Mouse (Mus musculus) layer of hippocampus, postnatal 14 days (tissue): ENCODE data around the gene Ralgds. TPM values are rescaled to one million over a fixed set of nuclear protein-coding genes. Genes with fewer than 3 reads are reported as not detected.
A peak's percentile ranks its signal among the peaks of the same experiment; 100 is the strongest.

Experiments
- DNase-seq, 2 experiments: peaks; one replicate each; pipeline ENCODE4 v3.0.0; 2021 to 2022; ENCODE audit warnings: low spot score in 2 of 2, mixed read lengths in 1 of 2
- total RNA-seq, 2 experiments: library from RNA; stranded (reverse); gene quantifications; 2 replicates each; pipeline ENCODE4 v1.2.3; 2021

Gene Ralgds
- total RNA-seq, 2 experiments from 2014 or later = 150 to 155 TPM

- DNase-seq = no peak
Measured at GRCm38 (mm10) chr2:28529856-28530255, 16.9 kb downstream of the Ralgds start.

- DNase-seq = no peak
Measured at GRCm38 (mm10) chr2:28530311-28530710, 17.4 kb downstream of the Ralgds start.

GRCm38 (mm10) chr2:28532938-28533771, 20.2 kb downstream of the Ralgds start:
- peak; percentile 81 to 88 for DNase-seq

- DNase-seq = no peak
Measured at GRCm38 (mm10) chr2:28533901-28534435, 21.0 kb downstream of the Ralgds start.

- DNase-seq = peak in 1 of 2 experiments; percentile 57
Measured at GRCm38 (mm10) chr2:28534436-28535262, 21.7 kb downstream of the Ralgds start.

GRCm38 (mm10) chr2:28535263-28535540, 22.3 kb downstream of the Ralgds start:
- DNase-seq = peak in 1 of 2 experiments; percentile 46

GRCm38 (mm10) chr2:28535650-28536049, 22.7 kb downstream of the Ralgds start:
- DNase-seq = peak; percentile 63 to 83

- no peak for DNase-seq
Measured at GRCm38 (mm10) chr2:28536166-28536565, 23.2 kb downstream of the Ralgds start.

- DNase-seq = no peak
Measured at GRCm38 (mm10) chr2:28536766-28537633, 24.1 kb downstream of the Ralgds start.

- no peak for DNase-seq
Measured at GRCm38 (mm10) chr2:28537634-28537920, 24.7 kb downstream of the Ralgds start.

GRCm38 (mm10) chr2:28537995-28538816, 25.3 kb downstream of the Ralgds start:
- no peak for DNase-seq

GRCm38 (mm10) chr2:28538817-28539128, 25.8 kb downstream of the Ralgds start:
- DNase-seq = no peak

GRCm38 (mm10) chr2:28539206-28539605, 26.3 kb downstream of the Ralgds start:
- peak; percentile 66 to 68 for DNase-seq

GRCm38 (mm10) chr2:28539949-28540348, 27.0 kb downstream of the Ralgds start:
- no peak for DNase-seq

GRCm38 (mm10) chr2:28540587-28541227, 27.8 kb downstream of the Ralgds start:
- no peak for DNase-seq

GRCm38 (mm10) chr2:28543894-28544293, 31.0 kb downstream of the Ralgds start:
- peak; percentile 61 to 75 for DNase-seq

GRCm38 (mm10) chr2:28545976-28546375, 33.1 kb downstream of the Ralgds start:
- DNase-seq = peak in 1 of 2 experiments; percentile 41

GRCm38 (mm10) chr2:28546560-28546959, 33.6 kb downstream of the Ralgds start:
- no peak for DNase-seq

GRCm38 (mm10) chr2:28547237-28548172, 34.6 kb downstream of the Ralgds start:
- DNase-seq = peak; percentile 77 to 80
